Mouse (Mus musculus) myocyte (in vitro differentiated cells): Measurements from ENCODE around the gene Ptprm. TPM values are rescaled to one million over a fixed set of nuclear protein-coding genes. Genes with fewer than 3 reads are reported as not detected.
A peak's percentile ranks its signal among the peaks of the same experiment; 100 is the strongest.

Experiments
- H3K27me3 ChIP-seq: one replicate; pipeline ENCODE4 v1.6.1; 2011; ENCODE audit not compliant: control insufficient read depth, insufficient read depth, insufficient read length
- H3K36me3 ChIP-seq: one replicate; pipeline ENCODE4 v1.6.1; 2011; ENCODE audit not compliant: control insufficient read depth, insufficient read depth
- H3K4me2 ChIP-seq: one replicate; pipeline ENCODE4 v1.6.1; 2011; ENCODE audit warnings: low read depth, control low read depth
- H3K4me3 ChIP-seq: one replicate; pipeline ENCODE4 v1.5.1; 2011; ENCODE audit warnings: mild to moderate bottlenecking, control low read depth, moderate library complexity
- H3K79me2 ChIP-seq: one replicate; pipeline ENCODE4 v1.6.1; 2011; ENCODE audit not compliant: control insufficient read depth, insufficient read depth
- H3ac ChIP-seq: one replicate; pipeline ENCODE4 v1.6.1; 2011; ENCODE audit not compliant: control insufficient read depth, insufficient read length
- CEBPB ChIP-seq: IDR thresholded peaks from 2 replicates; pipeline ENCODE4 v1.6.1; 2011; ENCODE audit warnings: mild to moderate bottlenecking, moderate library complexity; ENCODE audit not compliant: poor library complexity, insufficient read depth, severe bottlenecking
- E2F4 ChIP-seq: IDR thresholded peaks from one replicate; pipeline ENCODE4 v1.6.1; 2011; ENCODE audit warnings: mild to moderate bottlenecking, control low read depth, moderate library complexity; ENCODE audit not compliant: insufficient read depth
- MAX ChIP-seq: IDR thresholded peaks from one replicate; pipeline ENCODE4 v1.6.1; 2011; ENCODE audit warnings: low read depth, mild to moderate bottlenecking, control low read depth
- MYOD1 ChIP-seq, 3 experiments: IDR thresholded peaks; one replicate each; pipeline ENCODE4 v1.6.1; 2011; ENCODE audit warnings: control low read depth in 2 of 3, low read depth in 2 of 3, mild to moderate bottlenecking in 2 of 3, moderate library complexity in 1 of 3; ENCODE audit not compliant: insufficient read length in 2 of 3, control insufficient read depth in 1 of 3
- MYOG ChIP-seq, 3 experiments: IDR thresholded peaks; one replicate each; pipeline ENCODE4 v1.6.1; 2011; ENCODE audit warnings: control low read depth in 2 of 3, low read depth in 2 of 3, mild to moderate bottlenecking in 2 of 3; ENCODE audit not compliant: insufficient read length in 2 of 3, control insufficient read depth in 1 of 3, insufficient read depth in 1 of 3
- POLR2A ChIP-seq: IDR thresholded peaks from one replicate; pipeline ENCODE4 v1.6.1; 2011; ENCODE audit warnings: low read depth, mild to moderate bottlenecking, control low read depth, moderate library complexity; ENCODE audit not compliant: insufficient read length
- POLR2AphosphoS2 ChIP-seq: IDR thresholded peaks from one replicate; pipeline ENCODE4 v1.6.1; 2011; ENCODE audit warnings: low read depth, control low read depth; ENCODE audit not compliant: insufficient read length
- REST ChIP-seq: IDR thresholded peaks from one replicate; pipeline ENCODE4 v1.6.1; 2011; ENCODE audit warnings: mild to moderate bottlenecking, control low read depth, moderate library complexity; ENCODE audit not compliant: insufficient read depth, insufficient read length
- SRF ChIP-seq: IDR thresholded peaks from one replicate; pipeline ENCODE4 v1.6.1; 2011; ENCODE audit warnings: low read depth; ENCODE audit not compliant: control insufficient read depth, insufficient read length
- TCF12 ChIP-seq: IDR thresholded peaks from one replicate; pipeline ENCODE4 v1.6.1; 2011; ENCODE audit warnings: mild to moderate bottlenecking, control low read depth; ENCODE audit not compliant: poor library complexity, insufficient read depth, severe bottlenecking
- TCF3 ChIP-seq: IDR thresholded peaks from one replicate; pipeline ENCODE4 v1.6.1; 2011; ENCODE audit warnings: low read depth, control low read depth; ENCODE audit not compliant: insufficient read length
- USF1 ChIP-seq: IDR thresholded peaks from one replicate; pipeline ENCODE4 v1.6.1; 2011; ENCODE audit warnings: low read depth, mild to moderate bottlenecking, control low read depth, moderate library complexity
- polyA plus RNA-seq: library from polyadenylated mRNA; unstranded; fragments of >200 nt; fragmentation: generic; extraction: Trizol; gene quantifications from one replicate; pipeline ENCODE4 v1.2.1, GENCODE M21; 2012; ENCODE audit warnings: missing spikeins

The Ptprm gene
- polyA plus RNA-seq, 1 experiment: 6.5 TPM

DNA sequence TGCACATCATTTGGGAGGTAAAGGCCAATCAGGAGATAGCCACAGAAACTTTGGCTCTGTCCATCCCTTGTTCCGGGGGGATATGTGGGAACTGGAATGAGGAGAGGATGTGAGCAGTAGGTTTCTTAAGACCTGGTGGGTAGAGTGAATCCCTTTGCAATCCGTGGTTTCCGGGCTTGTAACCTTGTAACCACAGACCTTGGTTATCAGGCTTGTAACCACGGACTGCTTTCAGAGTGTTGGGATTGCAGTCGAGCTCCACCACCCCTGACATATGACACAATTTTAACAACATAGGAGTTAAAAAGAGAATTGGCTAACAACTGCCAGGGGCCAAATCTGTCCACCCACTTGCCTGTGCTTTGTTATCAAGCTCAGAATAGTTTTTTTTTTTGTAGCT, 270.2 kb downstream of the Ptprm start:
- no peak for TF ChIP-seq TCF12
- no peak for TF ChIP-seq USF1
- no peak for TF ChIP-seq SRF
- no peak for TF ChIP-seq MYOG (IDR thresholded peaks at IDR 0.05; ENCODE audit: control insufficient read depth in 1 of 3, insufficient read depth in 1 of 3, insufficient read length in 2 of 3, low read depth in 2 of 3)
- no peak for TF ChIP-seq E2F4
- TF ChIP-seq CEBPB: no peak
- TF ChIP-seq MYOD1 (IDR thresholded peaks at IDR 0.05; ENCODE audit: control insufficient read depth in 1 of 3, insufficient read length in 2 of 3, low read depth in 2 of 3): no peak
- TF ChIP-seq POLR2A: no peak
- no peak for TF ChIP-seq TCF3
- TF ChIP-seq MAX: no peak
- TF ChIP-seq POLR2AphosphoS2: no peak
- peak overlapping the region; percentile 9 for H3K4me2 ChIP-seq
- H3K27me3 ChIP-seq: no peaks in the 10 kb centered on the region
- no peaks in the 10 kb centered on the region for H3K36me3 ChIP-seq
- no peak overlapping the region for H3ac ChIP-seq
- H3K4me3 ChIP-seq: no peak overlapping the region
- no peaks in the 10 kb centered on the region for H3K79me2 ChIP-seq

- TF ChIP-seq TCF3: no peak
- TF ChIP-seq USF1: no peak
- no peak for TF ChIP-seq MYOG (IDR thresholded peaks at IDR 0.05; ENCODE audit: control insufficient read depth in 1 of 3, insufficient read depth in 1 of 3, insufficient read length in 2 of 3, low read depth in 2 of 3)
- TF ChIP-seq POLR2AphosphoS2: no peak
- no peak for TF ChIP-seq REST
- no peak for TF ChIP-seq TCF12
- TF ChIP-seq MYOD1 (IDR thresholded peaks at IDR 0.05; ENCODE audit: control insufficient read depth in 1 of 3, insufficient read length in 2 of 3, low read depth in 2 of 3): no peak
- no peak for TF ChIP-seq CEBPB
- TF ChIP-seq SRF: no peak
- no peak for TF ChIP-seq POLR2A
- TF ChIP-seq E2F4: no peak
- TF ChIP-seq MAX: no peak
- Histone ChIP-seq H3K4me2 (no peak overlapping the region), H3K36me3 (no peaks in the 10 kb centered on the region), H3ac (no peak overlapping the region), H3K4me3 (no peak overlapping the region), H3K79me2 (no peaks in the 10 kb centered on the region), H3K27me3 (no peaks in the 10 kb centered on the region)
These were observed 274.7 kb downstream of the Ptprm start for GRCm38 (mm10) chr17:67079570-67079969.

GRCm38 (mm10) chr17:67073580-67073979, 280.7 kb downstream of the Ptprm start:
- H3K4me2 ChIP-seq: no peak overlapping the region
- H3K4me3 ChIP-seq: no peak overlapping the region
- TF ChIP-seq MAX (no peak), USF1 (no peak), SRF (no peak), TCF12 (no peak), POLR2A (no peak), E2F4 (no peak), MYOG (IDR thresholded peaks at IDR 0.05; ENCODE audit: control insufficient read depth in 1 of 3, insufficient read depth in 1 of 3, insufficient read length in 2 of 3, low read depth in 2 of 3) (no peak), MYOD1 (IDR thresholded peaks at IDR 0.05; ENCODE audit: control insufficient read depth in 1 of 3, insufficient read length in 2 of 3, low read depth in 2 of 3) (no peak), CEBPB (no peak), POLR2AphosphoS2 (no peak)
- H3K79me2 ChIP-seq: no peaks in the 10 kb centered on the region
- no peaks in the 10 kb centered on the region for H3K36me3 ChIP-seq
- no peaks in the 10 kb centered on the region for H3K27me3 ChIP-seq
- H3ac ChIP-seq: no peak overlapping the region

- Histone ChIP-seq H3K36me3 (no peaks in the 10 kb centered on the region), H3ac (no peak overlapping the region), H3K4me2 (no peak overlapping the region), H3K4me3 (no peak overlapping the region), H3K79me2 (no peaks in the 10 kb centered on the region), H3K27me3 (no peaks in the 10 kb centered on the region)
- no peak for TF ChIP-seq TCF3
- TF ChIP-seq E2F4: no peak
- TF ChIP-seq MYOD1 (IDR thresholded peaks at IDR 0.05; ENCODE audit: control insufficient read depth in 1 of 3, insufficient read length in 2 of 3, low read depth in 2 of 3): no peak
- TF ChIP-seq POLR2A: no peak
- no peak for TF ChIP-seq MYOG (IDR thresholded peaks at IDR 0.05; ENCODE audit: control insufficient read depth in 1 of 3, insufficient read depth in 1 of 3, insufficient read length in 2 of 3, low read depth in 2 of 3)
These were observed 281.1 kb downstream of the Ptprm start for GRCm38 (mm10) chr17:67073139-67073538.

GRCm38 (mm10) chr17:67071231-67072009, 282.8 kb downstream of the Ptprm start:
- no peak overlapping the region for H3K4me2 ChIP-seq
- H3K27me3 ChIP-seq: no peaks in the 10 kb centered on the region
- no peaks in the 10 kb centered on the region for H3K79me2 ChIP-seq
- no peak overlapping the region for H3ac ChIP-seq
- TF ChIP-seq TCF3 (no peak), TCF12 (no peak), CEBPB (no peak)
- H3K36me3 ChIP-seq: no peaks in the 10 kb centered on the region
- no peak overlapping the region for H3K4me3 ChIP-seq
